Mouse (Mus musculus) lung, postnatal 0 days (tissue): ENCODE measurements at regions not wholly inside any gene's neighbourhood (a gene's known extent, or its start where the extent isn't known, plus 50 kb on each side); places are given as distances from the start of the nearest gene placed in this dataset.

Experiments
- CTCF ChIP-seq: IDR thresholded peaks from 2 replicates; pipeline ENCODE4 v1.5.1; 2016; ENCODE audit warnings: antibody characterized with exemption, mild to moderate bottlenecking
- EP300 ChIP-seq: IDR thresholded peaks from 2 replicates; pipeline ENCODE4 v1.6.1; 2016; ENCODE audit warnings: antibody characterized with exemption, mild to moderate bottlenecking, control low read depth

DNA sequence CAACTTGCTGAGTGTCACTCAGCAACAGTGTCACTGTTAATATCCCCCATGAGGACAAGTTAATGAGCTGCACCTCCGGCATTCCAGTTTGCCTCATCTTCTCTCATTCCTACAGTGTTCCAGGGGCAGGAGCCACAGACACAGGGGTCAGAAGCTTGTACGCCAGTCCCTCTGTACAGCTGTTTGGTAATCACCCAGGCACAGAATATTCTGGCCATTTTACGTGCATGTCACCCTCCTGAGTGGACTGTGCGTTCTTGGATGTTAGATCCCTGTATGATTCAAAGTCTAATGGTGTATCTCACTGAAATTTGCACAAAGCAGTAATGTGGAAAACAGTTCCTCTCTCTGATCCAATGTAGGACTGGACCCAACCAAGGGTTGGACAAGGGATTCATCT, 66.7 kb upstream of the Lpp start:
- TF ChIP-seq CTCF (no peak), EP300 (no peak)
